Mouse (Mus musculus): ENCODE measurements around the gene Adam10.

Gene Adam10

DNA sequence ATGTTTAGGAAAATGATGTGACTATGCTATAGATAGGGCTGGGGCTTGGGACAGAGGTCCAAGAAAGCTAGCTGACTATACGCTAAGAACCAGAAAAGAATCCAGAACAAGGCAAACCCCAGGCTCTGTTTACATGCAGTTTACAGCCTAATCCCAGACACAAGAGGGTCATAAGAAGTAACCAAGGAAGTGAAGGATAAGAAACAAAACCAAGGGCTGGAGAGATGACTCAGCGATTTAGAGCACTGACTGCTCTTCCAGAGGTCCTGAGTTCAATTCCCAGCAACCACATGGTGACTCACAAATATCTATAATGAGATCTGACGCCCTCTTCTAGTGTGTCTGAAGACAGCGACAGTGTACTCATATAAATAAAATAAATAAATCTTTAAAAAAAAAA lies 3.7 kb upstream of the Adam10 start:
- no peak for DNase-seq

- DNase-seq: no peak
Measured at GRCm38 (mm10) chr9:70675961-70676360, 2.8 kb upstream of the Adam10 start.

GRCm38 (mm10) chr9:70679132-70680091 lies 615 bp downstream of the Adam10 start:
- peak; percentile 28 to 74 for DNase-seq

- no peak for DNase-seq
Measured at GRCm38 (mm10) chr9:70682202-70682601, 3.4 kb downstream of the Adam10 start.

GRCm38 (mm10) chr9:70688301-70688968 lies 9.6 kb downstream of the Adam10 start:
- no peak for DNase-seq

GRCm38 (mm10) chr9:70689926-70690325 lies 11.1 kb downstream of the Adam10 start:
- no peak for DNase-seq

DNA sequence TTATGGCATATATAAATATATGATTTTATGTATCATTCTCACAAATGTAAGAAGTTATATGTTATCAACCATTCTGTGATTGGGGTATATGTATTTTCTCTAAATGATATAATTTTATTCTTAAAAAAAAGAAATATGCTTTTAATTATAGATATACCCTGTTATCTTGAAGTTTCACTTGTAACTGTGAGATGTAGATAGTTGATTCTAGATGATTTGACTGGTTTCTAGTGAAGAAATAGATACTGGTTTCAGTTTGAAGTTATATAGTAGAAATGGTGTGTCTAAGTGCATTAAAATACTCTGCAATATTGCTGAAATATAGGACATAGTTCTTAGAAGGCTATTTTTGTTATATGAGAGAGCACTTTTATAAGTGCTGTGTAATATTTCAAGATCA lies 11.8 kb downstream of the Adam10 start:
- no peak for DNase-seq

- DNase-seq: no peak
Measured at GRCm38 (mm10) chr9:70691772-70692693, 13.2 kb downstream of the Adam10 start.

DNA sequence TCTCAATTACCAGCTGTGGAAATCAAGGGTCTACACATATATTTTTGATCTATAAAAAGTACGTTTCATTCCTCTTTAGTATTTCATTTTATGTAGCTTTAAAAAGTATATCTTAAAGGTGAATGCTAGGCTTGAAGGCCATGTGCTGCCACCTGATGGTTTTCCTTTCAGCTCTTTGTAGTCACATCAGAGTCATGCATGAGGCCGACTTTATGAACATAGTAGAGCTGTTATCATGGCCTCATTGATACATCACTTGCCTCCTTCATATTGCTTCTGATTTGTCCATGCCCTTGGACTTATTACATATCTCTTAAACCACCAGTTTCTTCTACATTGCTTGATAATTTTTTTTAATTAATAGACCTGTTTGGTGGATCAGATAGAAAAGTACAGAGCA lies 16.9 kb downstream of the Adam10 start:
- DNase-seq: no peak

DNA sequence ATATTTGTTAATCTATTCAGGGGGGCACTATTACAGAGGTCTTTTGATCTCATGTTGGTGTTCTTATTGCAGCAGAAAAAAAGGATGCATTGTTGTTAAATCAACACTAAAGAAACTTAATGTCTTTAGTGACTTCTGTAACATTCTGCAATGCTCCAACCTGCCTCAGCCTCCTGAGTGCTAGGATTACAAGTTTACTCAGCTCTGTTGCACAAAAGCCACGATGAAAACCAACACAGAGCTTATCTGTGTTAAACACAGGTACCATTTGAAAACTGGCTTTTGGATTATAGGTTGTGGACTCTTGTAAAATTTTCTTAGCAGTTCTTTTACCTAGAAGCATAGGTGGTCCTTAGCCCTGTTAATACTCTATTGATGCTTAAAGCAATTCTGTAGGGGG lies 19.3 kb downstream of the Adam10 start:
- DNase-seq: no peak

DNA sequence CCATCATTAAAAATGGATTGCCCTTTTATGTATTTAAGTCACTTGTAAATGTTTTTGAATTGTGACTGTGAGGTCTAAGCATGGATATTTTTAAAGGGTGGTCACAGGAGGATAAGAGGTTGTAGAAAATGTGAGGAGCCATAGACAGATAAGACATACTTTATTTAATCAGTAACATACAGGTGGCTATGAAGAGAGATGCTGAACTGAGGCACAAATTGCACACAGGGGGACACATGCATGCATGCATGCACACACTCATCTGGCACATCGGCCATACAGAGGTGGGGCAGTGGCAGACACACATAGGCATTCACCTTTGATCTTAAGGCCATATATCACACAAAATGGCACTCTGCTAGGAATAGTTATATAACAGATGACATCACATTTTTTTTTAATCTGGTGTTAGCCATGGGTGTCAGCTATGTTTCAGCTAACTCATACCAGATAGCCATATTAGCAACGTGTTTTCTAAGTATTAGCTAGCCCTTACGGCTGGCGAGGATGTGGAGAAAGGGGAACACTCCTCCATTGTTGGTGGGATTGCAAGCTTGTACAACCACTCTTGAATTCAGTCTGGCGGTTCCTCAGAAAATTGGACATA lies 24.9 kb downstream of the Adam10 start:
- DNase-seq: no peak

DNA sequence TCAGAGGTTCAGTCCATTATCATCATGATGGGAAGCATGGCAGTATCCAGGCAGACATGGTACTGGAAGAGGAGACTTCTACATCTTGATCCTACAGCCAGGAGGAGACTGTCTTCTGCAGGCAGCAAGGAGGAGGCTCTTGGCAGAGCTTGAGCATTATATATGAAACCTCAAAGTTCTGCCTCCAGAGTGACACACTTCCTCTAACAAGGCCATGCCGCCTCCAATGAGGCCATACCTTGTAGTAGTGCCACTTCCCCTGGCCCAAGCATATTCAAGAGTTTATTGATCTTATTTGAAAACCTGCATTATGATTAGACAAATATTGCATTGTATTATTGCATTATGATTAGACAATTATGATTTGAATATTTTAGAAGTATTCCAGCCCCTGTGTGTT lies 27.6 kb downstream of the Adam10 start:
- DNase-seq: no peak

DNA sequence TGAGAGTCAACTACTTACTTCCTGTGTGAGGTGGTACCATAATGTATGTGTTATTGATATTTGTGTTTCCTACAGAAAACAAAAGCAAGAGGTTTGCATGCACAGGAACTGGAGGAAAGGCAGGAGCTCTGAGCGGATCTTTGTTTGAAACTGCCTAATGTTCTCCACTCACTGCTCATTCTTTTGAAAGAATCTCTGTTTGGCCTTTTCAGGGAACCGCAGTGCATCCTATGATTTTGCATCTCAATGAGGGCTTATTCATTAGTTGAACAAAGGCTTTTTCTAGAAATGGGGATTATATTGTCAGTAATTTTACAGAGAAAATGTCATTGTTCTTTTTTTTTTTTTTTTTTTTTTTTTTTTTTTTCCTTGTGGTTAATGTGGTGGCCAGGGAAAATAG lies 50.7 kb downstream of the Adam10 start:
- no peak for DNase-seq

GRCm38 (mm10) chr9:70731079-70731478 lies 52.3 kb downstream of the Adam10 start:
- DNase-seq: no peak

- DNase-seq: no peak
Measured at GRCm38 (mm10) chr9:70733208-70733607, 54.4 kb downstream of the Adam10 start.

- no peak for DNase-seq
Measured at GRCm38 (mm10) chr9:70739998-70740397, 61.2 kb downstream of the Adam10 start.

DNA sequence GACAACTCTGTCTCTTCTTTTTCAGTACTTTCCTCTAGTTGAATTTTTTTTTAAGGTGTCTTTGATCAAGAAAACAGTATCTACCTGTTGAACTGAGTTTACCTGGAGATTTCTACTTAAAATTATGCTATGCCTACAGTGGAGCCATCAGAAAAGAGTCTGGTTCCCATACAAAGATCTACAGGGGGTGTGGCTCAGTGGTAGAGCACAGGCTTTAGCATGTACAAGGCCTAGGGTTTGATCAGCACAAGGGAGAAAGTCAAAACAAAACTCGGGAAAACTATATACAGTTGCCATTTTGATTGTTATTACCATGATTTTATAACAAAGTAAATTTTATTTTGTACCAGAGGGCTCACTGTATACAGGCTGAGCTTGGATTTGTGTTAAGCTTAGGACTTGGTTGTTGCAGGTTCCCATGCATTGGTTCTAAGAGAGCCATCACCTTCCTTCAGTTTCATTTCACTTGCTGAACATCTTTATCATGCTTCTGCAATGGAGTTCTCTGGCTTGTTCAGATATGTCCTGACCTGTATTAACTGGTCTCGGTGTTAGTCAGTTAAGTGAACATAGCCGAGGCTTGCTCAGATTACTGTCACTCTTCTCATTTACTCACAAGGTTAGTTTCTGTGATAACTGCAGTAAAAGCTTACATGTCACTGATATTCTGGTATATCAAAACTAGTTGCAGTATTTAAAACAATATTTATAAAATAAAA lies 72.9 kb downstream of the Adam10 start:
- no peak for DNase-seq

DNA sequence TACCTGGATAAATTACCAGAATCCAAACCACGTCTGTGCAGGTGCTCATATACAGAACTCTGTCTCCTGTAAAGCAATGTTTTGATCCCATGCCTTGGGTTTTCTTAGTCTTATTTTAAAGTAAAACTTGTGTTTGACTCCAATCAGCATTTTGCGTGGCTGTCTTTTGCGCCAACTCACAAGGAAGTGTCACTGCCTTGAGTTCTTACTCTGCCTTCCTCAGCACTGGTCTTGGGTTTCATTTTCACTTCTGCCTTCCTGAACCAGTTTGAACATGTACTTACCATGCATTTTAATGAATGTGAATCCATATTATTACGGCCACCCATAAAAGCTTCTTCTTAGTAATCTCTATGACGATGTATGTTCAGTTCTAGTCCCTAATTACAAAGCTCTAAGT lies 82.2 kb downstream of the Adam10 start:
- DNase-seq: peak; percentile 9

DNA sequence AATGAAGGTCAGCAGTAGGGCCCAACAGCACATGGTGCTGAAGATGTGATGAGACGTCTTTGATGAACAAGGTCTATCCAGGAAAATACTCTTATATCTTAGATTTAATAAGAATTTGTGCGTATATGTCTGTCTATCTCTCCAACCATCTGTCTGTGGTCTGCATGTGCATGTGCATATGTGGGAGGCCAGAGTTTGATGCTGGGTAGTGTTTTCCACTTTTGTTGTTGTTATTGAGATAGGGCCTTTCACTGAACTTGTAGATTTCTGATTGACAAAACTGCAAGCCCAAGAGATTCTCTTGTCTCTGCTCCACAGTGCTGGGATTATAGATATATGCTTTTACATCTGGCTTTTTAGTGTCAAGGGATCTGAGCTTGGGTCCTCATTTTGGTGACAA lies 96.7 kb downstream of the Adam10 start:
- DNase-seq: no peak

GRCm38 (mm10) chr9:70782191-70782590 lies 103.4 kb downstream of the Adam10 start:
- DNase-seq: no peak

GRCm38 (mm10) chr9:70788705-70789104 lies 109.9 kb downstream of the Adam10 start:
- no peak for DNase-seq

- peak; percentile 39 to 58 for DNase-seq
Measured at GRCm38 (mm10) chr9:70790621-70791020, 111.8 kb downstream of the Adam10 start.
